Mouse (Mus musculus) kidney, embryonic 15.5 days (tissue): Measurements from ENCODE around the gene Lsm14a. TPM values are rescaled to one million over a fixed set of nuclear protein-coding genes. Genes with fewer than 3 reads are reported as not detected.

Experiments used
- ATAC-seq: fragments of 200-750 bp; cut with Nextera tagmentation; replicated peaks from 2 replicates; pipeline ENCODE4 v1.8.0; 2017; ENCODE audit warnings: moderate TSS enrichment; ENCODE audit not compliant: low FRiP score
- H3K27ac ChIP-seq: fragments of 300-500 bp; sonication (generic); 2 replicates; pipeline ENCODE4 v1.5.1; 2015; ENCODE audit warnings: mild to moderate bottlenecking, inconsistent platforms
- H3K27me3 ChIP-seq: fragments of 300-500 bp; sonication (generic); 2 replicates; pipeline ENCODE4 v1.6.1; 2015; ENCODE audit warnings: inconsistent platforms
- H3K36me3 ChIP-seq: fragments of 300-500 bp; sonication (generic); 2 replicates; pipeline ENCODE4 v1.6.1; 2015; ENCODE audit warnings: inconsistent platforms
- H3K4me1 ChIP-seq: fragments of 300-500 bp; sonication (generic); 2 replicates; pipeline ENCODE4 v1.6.1; 2015; ENCODE audit warnings: inconsistent platforms
- H3K4me2 ChIP-seq: fragments of 300-500 bp; sonication (generic); 2 replicates; pipeline ENCODE4 v1.6.1; 2015; ENCODE audit warnings: moderate library complexity, mild to moderate bottlenecking, inconsistent platforms
- H3K4me3 ChIP-seq: fragments of 300-500 bp; sonication (generic); replicated peaks from 2 replicates; pipeline ENCODE4 v1.5.1; 2015; ENCODE audit warnings: mild to moderate bottlenecking, inconsistent platforms
- H3K9ac ChIP-seq: fragments of 300-500 bp; sonication (generic); 2 replicates; pipeline ENCODE4 v1.6.1; 2015; ENCODE audit warnings: mild to moderate bottlenecking, inconsistent platforms
- H3K9me3 ChIP-seq: fragments of 300-500 bp; sonication (generic); replicated peaks from 2 replicates; pipeline ENCODE4 v1.6.1; 2016; ENCODE audit warnings: inconsistent platforms
- WGBS: fragments of 180-500 bp; shearing (Covaris S2); methylation state at CpG from one replicate; pipeline ENCODE4 v1.1.7; 2015; ENCODE audit warnings: mixed read lengths; 5-methylcytosine and 5-hydroxymethylcytosine counted together
- polyA plus RNA-seq: library from polyadenylated mRNA; unstranded; fragments of >200 nt; fragmentation: Nextera tagmentation; extraction: Ambion mirVana; gene quantifications from 2 replicates; pipeline ENCODE4 v1.2.1, GENCODE M21; 2015

Gene Lsm14a
- polyA plus RNA-seq, 1 experiment from 2014 or later: 90.0 TPM

DNA sequence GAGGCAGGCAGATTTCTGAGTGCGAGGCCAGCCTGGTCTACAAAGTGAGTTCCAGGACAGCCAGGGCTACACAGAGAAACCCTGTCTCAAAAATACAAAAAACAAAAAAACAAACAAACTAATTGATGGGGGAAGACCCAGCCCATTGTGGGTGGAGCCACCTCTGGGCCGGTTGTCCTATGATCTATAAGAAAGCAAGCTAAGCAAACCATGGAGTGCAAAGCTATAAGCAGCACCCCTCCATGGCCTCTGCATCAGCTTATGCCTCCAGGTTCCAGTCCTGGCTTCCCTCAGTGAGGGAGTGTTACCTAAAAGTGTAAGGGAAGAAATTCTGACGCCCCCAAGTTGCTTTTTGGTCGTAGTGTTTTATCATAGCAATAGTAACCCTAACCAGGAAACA, 1.4 kb downstream of the Lsm14a start:
- WGBS: 84% methylated on average over 4 of the region's 4 CpGs
- no peak overlapping the region for H3K27ac ChIP-seq
- H3K36me3 ChIP-seq: no peaks in the 10 kb centered on the region
- H3K4me2 ChIP-seq: no peak overlapping the region
- ATAC-seq: no peak
- H3K9ac ChIP-seq: no peak overlapping the region
- H3K4me3 ChIP-seq: no peak overlapping the region
- peaks cover 26% of the 10 kb centered on the region for H3K4me1 ChIP-seq
- no peaks in the 10 kb centered on the region for H3K9me3 ChIP-seq
- no peaks in the 10 kb centered on the region for H3K27me3 ChIP-seq

DNA sequence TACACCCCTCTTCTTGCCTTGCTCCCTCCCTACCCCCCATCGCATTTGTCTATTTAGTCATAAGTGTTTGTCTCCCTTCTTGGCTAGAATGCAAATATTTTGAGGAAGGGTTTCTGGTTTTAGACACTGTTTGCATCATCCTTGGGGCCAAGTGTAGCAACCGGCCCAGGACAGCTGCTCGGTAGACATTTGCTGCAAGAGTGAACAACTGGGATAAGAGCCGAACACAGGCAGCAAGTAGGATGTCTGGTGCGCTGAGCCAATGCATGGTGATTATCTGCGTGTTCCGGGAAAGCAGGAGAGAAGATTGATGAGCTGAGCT, 2.3 kb downstream of the Lsm14a start:
- no peaks in the 10 kb centered on the region for H3K27me3 ChIP-seq
- peaks cover 31% of the 10 kb centered on the region for H3K4me1 ChIP-seq
- peak overlapping the region; percentile 92 for H3K4me3 ChIP-seq
- H3K4me2 ChIP-seq: peak overlapping the region; percentile 75
- peak overlapping the region; percentile 100; the same call in 1 of the 2 replicates for H3K9ac ChIP-seq
- 38% methylated on average over 7 of the region's 7 CpGs for WGBS
- no peaks in the 10 kb centered on the region for H3K36me3 ChIP-seq
- H3K9me3 ChIP-seq: no peaks in the 10 kb centered on the region
- ATAC-seq: no peak
- H3K27ac ChIP-seq: peak overlapping the region; percentile 100

DNA sequence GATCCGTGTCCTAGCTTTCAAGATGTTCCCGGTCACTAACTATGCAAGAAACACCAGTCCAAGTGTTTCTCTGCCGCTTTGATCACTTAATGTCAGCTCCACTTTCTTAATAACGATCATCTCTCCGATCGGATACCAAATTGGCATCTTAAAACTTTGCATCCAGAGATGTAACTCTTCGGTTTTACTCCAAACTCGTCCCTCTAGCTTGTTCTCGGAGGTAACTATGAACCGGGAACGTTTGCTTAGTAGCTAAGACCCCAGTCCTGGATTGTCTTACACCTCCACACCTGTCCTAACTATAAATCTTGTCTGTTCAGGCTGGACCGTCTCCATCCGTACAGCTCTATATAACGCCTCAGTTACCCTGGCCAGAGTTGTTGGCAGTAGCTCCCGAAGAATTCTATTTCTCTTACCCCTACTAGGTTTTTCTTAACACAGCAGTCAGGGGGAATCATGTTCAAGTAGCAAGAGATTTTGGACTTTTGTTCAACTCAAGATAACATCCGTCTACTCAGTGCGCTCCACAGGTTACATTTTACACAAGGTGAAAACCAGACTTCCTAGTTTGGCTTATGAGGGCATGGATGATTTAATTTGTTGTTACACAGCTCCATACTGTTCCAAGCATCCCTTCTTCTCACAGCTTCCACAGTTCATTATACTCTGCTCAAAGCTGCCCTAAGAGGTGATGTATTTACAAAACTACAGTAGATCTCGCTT, 2.8 kb downstream of the Lsm14a start:
- peak overlapping the region; percentile 92 for H3K4me3 ChIP-seq
- ATAC-seq: 0 out of 2 replicates have a peak, but pooled peaks have one; percentile 37
- no peaks in the 10 kb centered on the region for H3K27me3 ChIP-seq
- H3K36me3 ChIP-seq: no peaks in the 10 kb centered on the region
- H3K9ac ChIP-seq: peak overlapping the region; percentile 100
- 7% methylated on average over 18 of the region's 18 CpGs for WGBS
- peak overlapping the region; percentile 100 for H3K27ac ChIP-seq
- H3K4me2 ChIP-seq: peak overlapping the region; percentile 75
- H3K9me3 ChIP-seq: no peaks in the 10 kb centered on the region
- peaks cover 34% of the 10 kb centered on the region for H3K4me1 ChIP-seq

DNA sequence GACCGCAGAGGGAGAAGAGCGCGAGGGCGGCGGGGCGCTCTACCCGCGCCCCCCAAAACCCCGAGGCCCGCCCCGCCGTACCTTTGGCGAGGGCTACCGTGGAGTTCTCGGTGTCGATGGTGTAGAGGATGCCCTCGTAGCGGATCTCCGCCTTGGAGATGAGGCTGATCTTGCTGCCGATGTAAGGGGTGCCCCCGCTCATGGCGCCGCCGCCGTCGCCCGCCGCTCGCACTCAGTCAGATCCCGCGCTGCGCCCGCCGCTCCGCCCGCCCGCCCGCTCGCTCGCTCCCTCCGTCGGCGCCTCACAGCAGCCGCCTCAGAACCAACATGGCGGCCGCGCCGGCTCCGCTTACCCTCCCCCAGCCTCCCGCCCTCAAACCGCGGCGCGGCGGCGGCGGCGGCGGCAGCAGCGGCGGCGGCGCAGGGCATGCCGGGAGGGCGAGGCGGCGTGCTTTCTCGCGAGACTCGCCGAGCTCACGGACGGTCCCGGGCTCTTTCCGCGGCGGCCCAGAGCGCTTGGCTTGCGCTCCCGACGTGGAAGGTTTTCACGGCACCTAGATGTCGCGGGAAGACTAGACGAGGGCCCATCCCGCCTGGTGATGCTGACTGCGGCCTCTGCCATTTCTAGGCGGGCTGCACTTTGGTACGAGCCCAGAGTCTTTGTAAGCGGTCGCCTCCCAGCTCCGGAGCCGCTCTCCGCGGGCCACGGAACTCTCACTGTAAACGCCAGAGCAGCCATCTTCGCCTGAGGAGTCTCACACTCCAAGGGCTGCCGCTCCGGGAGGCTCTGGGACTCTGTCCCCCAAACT, 3.6 kb downstream of the Lsm14a start:
- H3K4me1 ChIP-seq: peaks cover 34% of the 10 kb centered on the region
- peak overlapping the region; percentile 100 for H3K27ac ChIP-seq
- peak overlapping the region; percentile 92 for H3K4me3 ChIP-seq
- peak; percentile 95 for ATAC-seq
- under 1% methylated on average over 91 of the region's 100 CpGs for WGBS
- H3K9me3 ChIP-seq: no peaks in the 10 kb centered on the region
- peak overlapping the region; percentile 100 for H3K9ac ChIP-seq
- no peaks in the 10 kb centered on the region for H3K27me3 ChIP-seq
- peak overlapping the region; percentile 75 for H3K4me2 ChIP-seq
- no peaks in the 10 kb centered on the region for H3K36me3 ChIP-seq

DNA sequence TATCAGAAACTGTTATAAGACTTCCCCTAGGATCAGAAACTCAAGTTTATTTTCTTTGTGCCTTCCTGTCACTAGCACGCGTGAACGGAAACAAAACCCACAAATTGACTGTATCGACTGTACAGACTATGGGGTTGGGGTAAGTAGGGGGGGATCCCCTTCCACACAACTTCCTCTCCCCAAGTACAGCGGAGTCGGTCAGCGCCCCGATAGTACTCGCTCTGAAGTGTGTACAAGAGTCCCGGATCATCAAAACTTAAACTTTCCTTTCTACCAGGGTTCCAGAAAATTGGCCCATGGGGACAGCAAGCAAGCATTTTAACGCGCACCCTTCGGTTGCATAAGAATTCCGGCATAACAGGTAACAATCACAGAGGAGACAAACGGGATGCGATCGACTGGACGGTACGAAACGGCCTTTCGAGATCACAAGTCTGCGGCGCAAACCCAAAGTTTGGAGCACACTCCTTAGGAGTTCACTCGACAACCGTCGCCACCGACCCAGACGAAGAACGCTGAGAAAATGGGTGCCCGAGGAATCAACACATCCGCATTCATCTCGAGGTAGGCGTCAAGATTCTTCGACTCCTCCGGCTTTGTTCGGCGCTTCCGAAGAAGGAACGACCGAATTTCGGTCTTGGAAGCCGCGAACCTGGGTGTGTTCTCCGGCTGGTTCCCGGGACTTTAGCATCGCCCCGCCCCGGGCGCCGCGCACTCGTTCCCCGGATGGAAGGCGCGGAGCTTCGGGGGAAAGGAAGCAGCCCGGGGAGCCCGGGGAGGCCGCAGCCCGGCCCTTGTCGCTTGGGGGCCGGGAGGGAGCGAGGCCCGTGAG, 4.5 kb downstream of the Lsm14a start:
- H3K27me3 ChIP-seq: no peaks in the 10 kb centered on the region
- H3K4me1 ChIP-seq: peaks cover 43% of the 10 kb centered on the region
- peak overlapping the region; percentile 92 for H3K4me3 ChIP-seq
- H3K4me2 ChIP-seq: peak overlapping the region; percentile 75
- H3K9ac ChIP-seq: peak overlapping the region; percentile 100
- ATAC-seq: peak; percentile 76
- WGBS: under 1% methylated on average over 64 of the region's 64 CpGs
- H3K9me3 ChIP-seq: no peaks in the 10 kb centered on the region
- peak overlapping the region; percentile 100 for H3K27ac ChIP-seq
- H3K36me3 ChIP-seq: no peaks in the 10 kb centered on the region

DNA sequence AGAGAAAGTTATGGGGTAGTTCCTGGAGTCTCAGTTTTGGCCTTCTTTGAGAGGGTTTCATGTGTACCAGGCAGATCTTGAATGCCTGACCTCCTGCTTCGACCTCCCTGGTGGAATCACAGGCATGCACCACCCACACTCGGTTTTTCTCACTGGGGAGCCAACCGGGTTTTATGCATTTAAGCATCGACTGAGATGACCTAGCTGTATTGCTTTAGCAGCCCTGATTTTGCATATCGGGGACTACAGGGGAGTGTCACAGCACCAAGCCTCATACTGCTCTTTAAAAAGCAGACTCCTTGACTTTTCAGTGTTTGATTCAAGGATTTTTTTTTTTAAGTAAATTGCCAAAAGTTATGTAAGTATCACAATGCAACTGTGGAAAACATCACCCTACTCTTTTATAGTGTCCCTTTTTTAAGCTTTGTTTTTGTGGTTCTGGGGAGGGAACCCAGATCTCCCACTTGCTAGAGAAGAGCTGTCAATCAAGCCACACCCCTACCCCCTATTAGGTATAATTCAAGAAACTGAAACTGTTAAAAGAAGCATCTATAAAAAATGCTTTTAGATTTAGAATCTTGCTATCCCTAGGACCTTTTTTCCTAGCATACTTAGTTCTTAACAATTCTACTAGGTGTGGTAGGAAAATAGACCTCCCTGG, 5.2 kb downstream of the Lsm14a start:
- Histone ChIP-seq H3K4me2 (peak overlapping the region; percentile 75), H3K4me3 (peak overlapping the region; percentile 92), H3K9ac (peak overlapping the region; percentile 100), H3K9me3 (no peaks in the 10 kb centered on the region), H3K27ac (peak overlapping the region; percentile 55; the same call in 1 of the 2 replicates), H3K27me3 (no peaks in the 10 kb centered on the region), H3K4me1 (peaks cover 45% of the 10 kb centered on the region), H3K36me3 (no peaks in the 10 kb centered on the region)
- no peak for ATAC-seq
- WGBS: under 1% methylated on average over 5 of the region's 5 CpGs

DNA sequence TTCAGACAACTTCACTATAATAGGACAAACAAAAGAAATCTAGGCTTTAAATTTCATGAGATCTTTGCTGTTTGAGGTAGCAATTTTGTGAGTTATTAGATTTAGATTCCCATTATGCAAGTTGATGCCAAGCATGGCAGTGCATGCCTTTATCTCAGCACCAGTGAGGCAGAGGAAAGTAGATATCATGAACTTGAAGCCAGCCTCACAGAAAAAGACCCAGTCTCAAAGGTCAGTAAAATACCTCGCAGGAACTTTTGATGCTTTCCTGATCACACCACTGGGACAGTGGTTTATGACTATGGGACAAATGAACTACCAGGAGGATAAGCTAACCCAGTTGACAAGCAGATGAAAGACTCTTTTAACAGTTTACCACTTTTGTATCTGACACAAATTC, 10.3 kb downstream of the Lsm14a start:
- H3K9me3 ChIP-seq: no peaks in the 10 kb centered on the region
- no peaks in the 10 kb centered on the region for H3K27me3 ChIP-seq
- no peaks in the 10 kb centered on the region for H3K36me3 ChIP-seq
- peaks cover 40% of the 10 kb centered on the region for H3K4me1 ChIP-seq
- 33% methylated on average over 1 of the region's 1 CpGs for whole genome bisulfite sequencing
- no peak overlapping the region for H3K9ac ChIP-seq
- H3K4me2 ChIP-seq: no peak overlapping the region
- no peak for ATAC-seq
- H3K27ac ChIP-seq: no peak overlapping the region
- no peak overlapping the region for H3K4me3 ChIP-seq

DNA sequence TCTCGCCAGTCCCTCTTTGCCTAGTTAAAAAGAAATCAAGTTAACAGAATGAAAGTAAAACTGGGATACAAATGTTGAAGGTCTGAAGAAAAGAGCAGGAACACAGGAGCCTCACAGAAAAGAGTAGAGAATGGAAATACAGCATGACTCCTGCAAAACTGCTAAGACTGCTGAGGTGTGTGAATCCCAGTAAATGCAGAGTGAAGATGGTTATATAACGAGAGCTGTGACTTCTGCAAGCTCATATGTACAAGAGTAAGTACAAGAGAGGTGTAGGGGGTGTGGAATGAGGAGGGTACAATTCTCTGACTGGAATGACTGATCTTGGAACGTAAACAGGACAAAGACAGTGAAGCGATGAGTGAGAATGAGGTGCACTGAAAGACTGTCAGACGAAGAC, 11.4 kb downstream of the Lsm14a start:
- H3K4me1 ChIP-seq: peaks cover 30% of the 10 kb centered on the region
- WGBS: 82% methylated on average over 5 of the region's 5 CpGs
- H3K9me3 ChIP-seq: no peaks in the 10 kb centered on the region
- H3K36me3 ChIP-seq: no peaks in the 10 kb centered on the region
- no peak overlapping the region for H3K4me3 ChIP-seq
- no peak overlapping the region for H3K9ac ChIP-seq
- H3K4me2 ChIP-seq: no peak overlapping the region
- no peaks in the 10 kb centered on the region for H3K27me3 ChIP-seq
- no peak for ATAC-seq
- H3K27ac ChIP-seq: no peak overlapping the region

DNA sequence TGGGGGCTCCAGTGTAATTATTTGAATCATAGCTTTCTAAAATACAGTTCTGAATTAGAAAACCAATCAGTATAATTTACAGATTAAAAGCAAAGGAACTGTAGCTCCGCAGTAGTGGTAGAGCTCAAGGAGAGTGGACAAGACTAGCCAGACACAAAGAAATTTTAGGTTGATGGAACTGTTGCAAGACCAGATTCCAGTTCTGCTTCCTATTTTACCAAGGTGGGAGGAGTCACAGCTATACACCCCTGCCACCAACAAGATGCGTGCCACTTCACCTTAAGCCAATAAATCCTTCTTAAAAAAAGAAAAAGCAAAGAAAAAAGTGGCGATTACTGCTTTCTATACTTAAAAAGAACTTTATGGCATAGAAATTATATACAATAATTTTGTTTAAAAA, 12.8 kb downstream of the Lsm14a start:
- peaks cover 21% of the 10 kb centered on the region for H3K4me1 ChIP-seq
- 81% methylated on average over 3 of the region's 3 CpGs for WGBS

DNA sequence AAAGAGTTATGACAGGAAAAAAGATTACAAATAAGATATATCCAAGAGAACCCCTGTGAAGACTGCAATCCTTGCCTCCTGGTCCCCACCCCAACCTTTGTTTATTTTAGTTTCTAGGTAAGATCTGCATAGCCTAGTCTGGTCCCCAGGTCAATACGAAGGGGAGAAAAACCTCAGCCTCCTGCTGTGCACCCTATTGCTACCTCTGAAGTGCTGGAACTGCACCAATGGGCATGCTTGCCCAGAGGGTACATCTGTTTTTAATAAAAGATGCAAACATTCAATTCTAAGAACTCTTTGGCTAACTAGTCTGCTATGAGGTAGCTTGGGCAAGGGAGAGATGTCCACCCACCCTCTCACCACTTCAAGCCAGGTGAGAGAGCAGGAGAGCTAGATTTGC, 19.2 kb downstream of the Lsm14a start:
- H3K9me3 ChIP-seq: no peaks in the 10 kb centered on the region
- no peak overlapping the region for H3K9ac ChIP-seq
- no peak overlapping the region for H3K4me2 ChIP-seq
- no peak overlapping the region for H3K27ac ChIP-seq
- H3K27me3 ChIP-seq: no peaks in the 10 kb centered on the region
- H3K36me3 ChIP-seq: peaks cover 56% of the 10 kb centered on the region
- H3K4me3 ChIP-seq: no peak overlapping the region
- ATAC-seq: no peak
- H3K4me1 ChIP-seq: 0 out of 2 replicates have a peak, but pooled peaks cover 4% of the 10 kb centered on the region
- WGBS: 89% methylated on average over 1 of the region's 1 CpGs

More for the DNA sequence above, 12.8 kb downstream of the Lsm14a start:
- no peak for ATAC-seq
- H3K27ac ChIP-seq: no peak overlapping the region
- no peaks in the 10 kb centered on the region for H3K9me3 ChIP-seq
- no peaks in the 10 kb centered on the region for H3K36me3 ChIP-seq
- H3K9ac ChIP-seq: no peak overlapping the region
- no peak overlapping the region for H3K4me3 ChIP-seq
- H3K27me3 ChIP-seq: no peaks in the 10 kb centered on the region
- no peak overlapping the region for H3K4me2 ChIP-seq

DNA sequence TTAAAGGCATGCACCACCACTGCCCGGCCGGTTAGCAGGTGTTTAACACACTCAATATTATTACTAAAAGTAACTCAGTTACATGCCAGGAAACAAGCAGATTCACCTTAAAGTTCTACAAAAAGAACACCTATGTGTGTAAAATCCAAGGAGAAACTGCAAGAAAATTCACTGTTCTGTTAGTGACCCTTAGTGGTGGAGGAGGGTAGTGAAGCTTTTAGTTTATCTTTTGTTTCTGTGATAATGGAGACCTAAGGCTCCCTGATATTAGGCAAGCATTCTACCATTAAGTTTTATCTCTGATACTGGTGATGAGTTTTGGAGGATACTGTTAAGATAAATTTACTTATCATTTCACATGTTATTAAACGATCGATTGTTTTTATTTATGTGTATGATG, 37.5 kb downstream of the Lsm14a start:
- H3K27me3 ChIP-seq: no peaks in the 10 kb centered on the region
- H3K4me2 ChIP-seq: no peak overlapping the region
- no peaks in the 10 kb centered on the region for H3K4me1 ChIP-seq
- no peak overlapping the region for H3K4me3 ChIP-seq
- no peak overlapping the region for H3K9ac ChIP-seq
- WGBS: 93% methylated on average over 4 of the region's 4 CpGs
- H3K27ac ChIP-seq: no peak overlapping the region
- H3K36me3 ChIP-seq: peaks cover 86% of the 10 kb centered on the region
- H3K9me3 ChIP-seq: no peaks in the 10 kb centered on the region
- no peak for ATAC-seq
